Mouse (Mus musculus): ENCODE results near the gene Mettl1. TPM values are rescaled to one million over a fixed set of nuclear protein-coding genes. Genes with fewer than 3 reads are reported as not detected.

Mettl1 gene
- polyA plus RNA-seq, 1 experiment: 15.7 TPM

GRCm38 (mm10) chr10:127080901-127081780, 39.9 kb downstream of the Mettl1 start:
- Histone ChIP-seq H3K36me3 (ENCODE audit: control insufficient read depth, insufficient read depth, low read length) (peaks cover 30% of the 10 kb centered on the region), H3K4me3 (ENCODE audit: control insufficient read depth, insufficient read depth, low read length) (no peak overlapping the region), H3K4me1 (replicated peaks; ENCODE audit: control insufficient read depth, insufficient read depth, low read length) (peaks cover 17% of the 10 kb centered on the region), H3K27ac (ENCODE audit: control insufficient read depth, insufficient read depth, low read length) (no peak overlapping the region), H3K27me3 (ENCODE audit: control insufficient read depth, insufficient read depth, low read length) (no peaks in the 10 kb centered on the region)
- DNase-seq: no peak
- WGBS: 94% methylated on average over 48 of the region's 48 CpGs
- TF ChIP-seq CTCF (IDR thresholded peaks at IDR 0.05; ENCODE audit: borderline replicate concordance, control insufficient read depth, extremely low read depth, insufficient read depth, low read length, poor library complexity) (no peak), POLR2A (IDR thresholded peaks at IDR 0.05; ENCODE audit: control insufficient read depth, extremely low read depth, insufficient read depth, low read length, poor library complexity) (no peak)

DNA sequence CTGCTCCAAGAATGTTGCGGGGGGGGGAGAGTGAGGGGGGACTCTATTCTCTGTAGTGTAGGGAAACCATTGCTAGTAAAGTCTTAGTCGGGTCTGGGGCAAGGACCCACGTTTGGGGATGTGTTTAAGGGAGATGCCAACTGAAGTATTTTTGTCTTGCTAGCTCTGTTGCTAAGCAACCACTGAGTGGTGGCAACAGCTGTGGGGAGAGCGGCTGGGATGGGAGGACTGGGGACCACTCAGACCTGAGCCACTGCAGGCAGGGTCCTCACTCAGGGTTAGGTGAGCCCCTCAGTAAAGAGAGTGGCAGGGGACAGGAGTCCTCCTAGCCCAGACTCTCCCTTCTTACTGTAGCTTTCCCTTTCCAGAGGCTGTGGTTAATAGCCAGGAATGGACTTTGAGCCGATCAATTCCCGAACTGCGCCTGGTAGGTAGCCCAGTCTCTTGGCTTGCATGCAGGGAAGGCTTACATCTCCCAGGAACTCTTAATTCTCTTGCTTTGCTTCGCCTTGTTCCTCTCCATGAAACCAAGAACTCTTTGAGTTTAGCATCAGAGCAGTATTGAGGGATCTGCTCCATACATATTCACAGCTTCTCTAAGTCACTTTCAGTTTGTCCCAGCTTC, 40.9 kb downstream of the Mettl1 start:
- WGBS: 83% methylated on average over 8 of the region's 8 CpGs

GRCm38 (mm10) chr10:127083292-127083914, 42.2 kb downstream of the Mettl1 start:
- no peak for DNase-seq
- Histone ChIP-seq H3K4me3 (ENCODE audit: control insufficient read depth, insufficient read depth, low read length) (no peak overlapping the region), H3K27ac (ENCODE audit: control insufficient read depth, insufficient read depth, low read length) (no peak overlapping the region), H3K27me3 (ENCODE audit: control insufficient read depth, insufficient read depth, low read length) (no peaks in the 10 kb centered on the region), H3K4me1 (replicated peaks; ENCODE audit: control insufficient read depth, insufficient read depth, low read length) (no peaks in the 10 kb centered on the region), H3K36me3 (ENCODE audit: control insufficient read depth, insufficient read depth, low read length) (peaks cover 45% of the 10 kb centered on the region)
- 93% methylated on average over 8 of the region's 8 CpGs for WGBS
- TF ChIP-seq CTCF (IDR thresholded peaks at IDR 0.05; ENCODE audit: borderline replicate concordance, control insufficient read depth, extremely low read depth, insufficient read depth, low read length, poor library complexity): no peak
- TF ChIP-seq POLR2A (IDR thresholded peaks at IDR 0.05; ENCODE audit: control insufficient read depth, extremely low read depth, insufficient read depth, low read length, poor library complexity): no peak

More for the DNA sequence above, 40.9 kb downstream of the Mettl1 start:
- Histone ChIP-seq H3K36me3 (ENCODE audit: control insufficient read depth, insufficient read depth, low read length) (peaks cover 33% of the 10 kb centered on the region), H3K4me3 (ENCODE audit: control insufficient read depth, insufficient read depth, low read length) (no peak overlapping the region), H3K27me3 (ENCODE audit: control insufficient read depth, insufficient read depth, low read length) (no peaks in the 10 kb centered on the region), H3K4me1 (replicated peaks; ENCODE audit: control insufficient read depth, insufficient read depth, low read length) (peaks cover 10% of the 10 kb centered on the region), H3K27ac (ENCODE audit: control insufficient read depth, insufficient read depth, low read length) (no peak overlapping the region)
- DNase-seq: no peak
- TF ChIP-seq CTCF (IDR thresholded peaks at IDR 0.05; ENCODE audit: borderline replicate concordance, control insufficient read depth, extremely low read depth, insufficient read depth, low read length, poor library complexity) (no peak), POLR2A (IDR thresholded peaks at IDR 0.05; ENCODE audit: control insufficient read depth, extremely low read depth, insufficient read depth, low read length, poor library complexity) (no peak)

GRCm38 (mm10) chr10:127083915-127084306, 42.7 kb downstream of the Mettl1 start:
- H3K27me3 ChIP-seq (ENCODE audit: control insufficient read depth, insufficient read depth, low read length): no peaks in the 10 kb centered on the region
- H3K27ac ChIP-seq (ENCODE audit: control insufficient read depth, insufficient read depth, low read length): no peak overlapping the region
- no peak overlapping the region for H3K4me3 ChIP-seq (ENCODE audit: control insufficient read depth, insufficient read depth, low read length)
- H3K36me3 ChIP-seq (ENCODE audit: control insufficient read depth, insufficient read depth, low read length): peaks cover 48% of the 10 kb centered on the region
- TF ChIP-seq CTCF (IDR thresholded peaks at IDR 0.05; ENCODE audit: borderline replicate concordance, control insufficient read depth, extremely low read depth, insufficient read depth, low read length, poor library complexity) (no peak), POLR2A (IDR thresholded peaks at IDR 0.05; ENCODE audit: control insufficient read depth, extremely low read depth, insufficient read depth, low read length, poor library complexity) (no peak)
- H3K4me1 ChIP-seq (replicated peaks; ENCODE audit: control insufficient read depth, insufficient read depth, low read length): no peaks in the 10 kb centered on the region
- DNase-seq: no peak
- 90% methylated on average over 5 of the region's 5 CpGs for WGBS

DNA sequence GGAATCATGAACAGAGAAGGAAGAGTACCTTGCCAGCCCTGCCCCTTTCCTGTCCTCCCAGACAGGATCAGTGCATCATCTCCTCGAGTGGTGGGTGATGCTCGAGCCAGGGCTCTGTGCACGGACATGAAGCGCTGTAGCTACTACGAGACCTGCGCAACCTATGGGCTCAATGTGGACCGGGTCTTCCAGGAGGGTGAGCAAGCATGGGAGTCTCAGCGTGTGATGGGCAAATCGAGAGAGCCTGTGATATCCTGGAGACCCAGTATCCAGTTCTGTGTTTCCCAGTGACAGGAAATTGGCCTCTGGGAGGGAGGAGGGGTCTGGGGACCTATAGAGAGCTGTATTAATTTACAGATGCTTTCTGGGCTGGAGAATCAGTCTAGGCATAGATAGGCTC, 43.8 kb downstream of the Mettl1 start:
- H3K27me3 ChIP-seq (ENCODE audit: control insufficient read depth, insufficient read depth, low read length): no peaks in the 10 kb centered on the region
- WGBS: 95% methylated on average over 9 of the region's 9 CpGs
- H3K4me3 ChIP-seq (ENCODE audit: control insufficient read depth, insufficient read depth, low read length): no peak overlapping the region
- H3K36me3 ChIP-seq (ENCODE audit: control insufficient read depth, insufficient read depth, low read length): peaks cover 49% of the 10 kb centered on the region
- no peak for DNase-seq
- no peaks in the 10 kb centered on the region for H3K4me1 ChIP-seq (replicated peaks; ENCODE audit: control insufficient read depth, insufficient read depth, low read length)
- no peak overlapping the region for H3K27ac ChIP-seq (ENCODE audit: control insufficient read depth, insufficient read depth, low read length)
- TF ChIP-seq POLR2A (IDR thresholded peaks at IDR 0.05; ENCODE audit: control insufficient read depth, extremely low read depth, insufficient read depth, low read length, poor library complexity): no peak
- TF ChIP-seq CTCF (IDR thresholded peaks at IDR 0.05; ENCODE audit: borderline replicate concordance, control insufficient read depth, extremely low read depth, insufficient read depth, low read length, poor library complexity): no peak

GRCm38 (mm10) chr10:127085633-127086032, 44.4 kb downstream of the Mettl1 start:
- 94% methylated on average over 6 of the region's 6 CpGs for WGBS
- no peaks in the 10 kb centered on the region for H3K4me1 ChIP-seq (replicated peaks; ENCODE audit: control insufficient read depth, insufficient read depth, low read length)
- no peak overlapping the region for H3K4me3 ChIP-seq (ENCODE audit: control insufficient read depth, insufficient read depth, low read length)
- TF ChIP-seq CTCF (IDR thresholded peaks at IDR 0.05; ENCODE audit: borderline replicate concordance, control insufficient read depth, extremely low read depth, insufficient read depth, low read length, poor library complexity): no peak
- no peak for TF ChIP-seq POLR2A (IDR thresholded peaks at IDR 0.05; ENCODE audit: control insufficient read depth, extremely low read depth, insufficient read depth, low read length, poor library complexity)
- no peak for DNase-seq
- peaks cover 52% of the 10 kb centered on the region for H3K36me3 ChIP-seq (ENCODE audit: control insufficient read depth, insufficient read depth, low read length)
- H3K27me3 ChIP-seq (ENCODE audit: control insufficient read depth, insufficient read depth, low read length): no peaks in the 10 kb centered on the region
- no peak overlapping the region for H3K27ac ChIP-seq (ENCODE audit: control insufficient read depth, insufficient read depth, low read length)
